Mouse (Mus musculus) spleen, adult 2 months (tissue): ENCODE measurements around the gene Mzf1. TPM values are rescaled to one million over a fixed set of nuclear protein-coding genes. Genes with fewer than 3 reads are reported as not detected.

Experiments used
- DNase-seq, 2 experiments: peaks; one replicate each; pipeline versions ENCODE4 v3.0.0 to v3.0.0-alpha.2; 2012 to 2021; ENCODE audit warnings: low spot score in 2 of 2, low read depth in 1 of 2
- H3K27ac ChIP-seq: fragments of 200-500 bp; 2 replicates; pipeline ENCODE4 v1.5.1; 2012; ENCODE audit warnings: low read length, inconsistent platforms; ENCODE audit not compliant: insufficient read depth
- H3K27me3 ChIP-seq: fragments of 200-500 bp; 2 replicates; pipeline ENCODE4 v1.6.1; 2012; ENCODE audit warnings: mild to moderate bottlenecking, moderate library complexity, low read length, inconsistent platforms; ENCODE audit not compliant: control insufficient read depth, insufficient read depth
- H3K36me3 ChIP-seq: fragments of 200-500 bp; 2 replicates; pipeline ENCODE4 v1.6.1; 2012; ENCODE audit warnings: mild to moderate bottlenecking, low read length, inconsistent platforms; ENCODE audit not compliant: control insufficient read depth, insufficient read depth
- H3K4me1 ChIP-seq: fragments of 200-500 bp; 2 replicates; pipeline ENCODE4 v1.6.1; 2011; ENCODE audit warnings: inconsistent platforms; ENCODE audit not compliant: control insufficient read depth, insufficient read depth, insufficient read length
- H3K4me3 ChIP-seq: fragments of 200-500 bp; 2 replicates; pipeline ENCODE4 v1.5.1; 2011; ENCODE audit warnings: mild to moderate bottlenecking, inconsistent platforms; ENCODE audit not compliant: insufficient read depth, insufficient read length; ENCODE audit errors: extremely low read depth
- CTCF ChIP-seq: fragments of 200-500 bp; IDR thresholded peaks from 2 replicates; pipeline ENCODE4 v1.5.1; 2011; ENCODE audit warnings: mild to moderate bottlenecking, inconsistent platforms; ENCODE audit not compliant: insufficient read depth, insufficient read length, insufficient replicate concordance; ENCODE audit errors: extremely low read depth
- POLR2A ChIP-seq: fragments of 200-500 bp; IDR thresholded peaks from 2 replicates; pipeline ENCODE4 v1.6.1; 2011; ENCODE audit warnings: low read depth, low read length, inconsistent platforms
- WGBS: fragments of 180-500 bp; shearing (Covaris S2); methylation state at CpG from one replicate; pipeline ENCODE4 v1.1.7; 2018; 5-methylcytosine and 5-hydroxymethylcytosine counted together
- polyA plus RNA-seq: library from polyadenylated mRNA; depleted of rRNA; stranded (reverse); fragments of >200 nt; gene quantifications from 2 replicates; pipeline ENCODE4 v1.2.3, GENCODE M21; 2012; rRNA removed

The Mzf1 gene
- polyA plus RNA-seq, 1 experiment = 0.76 TPM

GRCm38 (mm10) chr7:13003380-13003779, 51.2 kb downstream of the Mzf1 start:
- H3K27me3 ChIP-seq = no peaks in the 10 kb centered on the region
- H3K4me3 ChIP-seq = no peak overlapping the region
- no peak for DNase-seq
- no peak for TF ChIP-seq CTCF
- TF ChIP-seq POLR2A = no peak
- 89% methylated on average over 5 of the region's 5 CpGs for WGBS
- no peaks in the 10 kb centered on the region for H3K4me1 ChIP-seq
- H3K27ac ChIP-seq = no peak overlapping the region
- peaks cover 14% of the 10 kb centered on the region for H3K36me3 ChIP-seq

- DNase-seq = no peak
- H3K27me3 ChIP-seq = no peaks in the 10 kb centered on the region
- H3K36me3 ChIP-seq = peaks cover 5% of the 10 kb centered on the region
- no peaks in the 10 kb centered on the region for H3K4me1 ChIP-seq
- no peak for TF ChIP-seq POLR2A
- TF ChIP-seq CTCF = no peak
- H3K4me3 ChIP-seq = no peak overlapping the region
- no peak overlapping the region for H3K27ac ChIP-seq
- WGBS = 82% methylated on average over 1 of the region's 1 CpGs
These were observed 53.0 kb downstream of the Mzf1 start for GRCm38 (mm10) chr7:13001584-13001983.

GRCm38 (mm10) chr7:12998851-12999250, 55.7 kb downstream of the Mzf1 start, which contains the start of gene Trim28:
TSS of gene Trim28 (plus strand) at chr7:12999114.
- Histone ChIP-seq H3K27ac (no peak within 1 kb of the TSS), H3K4me1 (no peaks in the 10 kb centered on the region), H3K27me3 (no peaks in the 10 kb centered on the region), H3K4me3 (no peak within 1 kb of the TSS), H3K36me3 (no peaks in the 10 kb centered on the region)
- 82% methylated on average over 3 of the region's 3 CpGs for WGBS
- TF ChIP-seq POLR2A = no peak
- TF ChIP-seq CTCF = no peak
- no peak for DNase-seq

GRCm38 (mm10) chr7:12998053-12998452, 56.5 kb downstream of the Mzf1 start, which contains the start of gene Slc27a5:
TSS of gene Slc27a5 (minus strand) at chr7:12998192.
- DNase-seq = no peak
- Histone ChIP-seq H3K4me1 (no peaks in the 10 kb centered on the region), H3K27me3 (no peaks in the 10 kb centered on the region), H3K4me3 (no peak within 1 kb of the TSS), H3K36me3 (no peaks in the 10 kb centered on the region), H3K27ac (no peak within 1 kb of the TSS)
- WGBS = 83% methylated on average over 5 of the region's 5 CpGs
- TF ChIP-seq POLR2A = no peak
- TF ChIP-seq CTCF = no peak

GRCm38 (mm10) chr7:12997230-12997629, 57.3 kb downstream of the Mzf1 start:
- Histone ChIP-seq H3K27ac (no peak overlapping the region), H3K36me3 (no peaks in the 10 kb centered on the region), H3K4me3 (no peak overlapping the region), H3K27me3 (no peaks in the 10 kb centered on the region), H3K4me1 (no peaks in the 10 kb centered on the region)
- DNase-seq = no peak
- TF ChIP-seq POLR2A (no peak), CTCF (no peak)
- WGBS = 80% methylated on average over 5 of the region's 5 CpGs

- no peak for DNase-seq
- H3K4me3 ChIP-seq = no peak overlapping the region
- H3K27me3 ChIP-seq = no peaks in the 10 kb centered on the region
- TF ChIP-seq POLR2A (no peak), CTCF (no peak)
- H3K36me3 ChIP-seq = no peaks in the 10 kb centered on the region
- H3K27ac ChIP-seq = no peak overlapping the region
- no peaks in the 10 kb centered on the region for H3K4me1 ChIP-seq
These were observed 58.7 kb downstream of the Mzf1 start for GRCm38 (mm10) chr7:12995862-12996261.

GRCm38 (mm10) chr7:12993148-12993547, 61.4 kb downstream of the Mzf1 start:
- TF ChIP-seq POLR2A (no peak), CTCF (no peak)
- no peaks in the 10 kb centered on the region for H3K36me3 ChIP-seq
- DNase-seq = no peak
- no peak overlapping the region for H3K27ac ChIP-seq
- H3K27me3 ChIP-seq = no peaks in the 10 kb centered on the region
- no peaks in the 10 kb centered on the region for H3K4me1 ChIP-seq
- 90% methylated on average over 10 of the region's 10 CpGs for WGBS
- no peak overlapping the region for H3K4me3 ChIP-seq

Other genes starting within 250 kb of the Mzf1 start
- 0.81 and 0.92 TPM in 2 replicates for gene Zfp329, start 235.9 kb downstream of the Mzf1 start, polyA plus RNA-seq
- 9.5 and 12.4 TPM in 2 replicates for gene Zfp110, start 220.0 kb downstream of the Mzf1 start, polyA plus RNA-seq
- 0.65 and 0.85 TPM in 2 replicates for gene Zfp128, start 173.6 kb downstream of the Mzf1 start, polyA plus RNA-seq
- 6.8 and 7.1 TPM in 2 replicates for gene Zscan22, start 156.9 kb downstream of the Mzf1 start, polyA plus RNA-seq
- 2,106 and 2,648 TPM in 2 replicates for gene Rps5, start 132.5 kb downstream of the Mzf1 start, polyA plus RNA-seq
- 0.21 and 0.31 TPM in 2 replicates for gene Rnf225, start 127.3 kb downstream of the Mzf1 start, polyA plus RNA-seq
- gene Zfp324, start 88.9 kb downstream of the Mzf1 start, polyA plus RNA-seq = 3.7 and 4.7 TPM in 2 replicates
- 4.1 and 5.1 TPM in 2 replicates for gene Zfp446, start 76.9 kb downstream of the Mzf1 start, polyA plus RNA-seq
- gene Slc27a5, start 56.6 kb downstream of the Mzf1 start, polyA plus RNA-seq = 0.21 TPM in 2 replicates
- gene Trim28, start 55.6 kb downstream of the Mzf1 start, polyA plus RNA-seq = 272 TPM in 2 replicates
- gene Zbtb45, start 44.7 kb downstream of the Mzf1 start, polyA plus RNA-seq = 24.5 and 34.5 TPM in 2 replicates
- 40.2 and 41.1 TPM in 2 replicates for gene Chmp2a, start 20.0 kb downstream of the Mzf1 start, polyA plus RNA-seq
- 62.7 and 90.8 TPM in 2 replicates for gene Ube2m, start 16.5 kb downstream of the Mzf1 start, polyA plus RNA-seq
- gene Vmn1r85, start 40.4 kb upstream of the Mzf1 start, polyA plus RNA-seq = not detected in 2 replicates
- not detected in 2 replicates for gene Vmn1r86, start 65.2 kb upstream of the Mzf1 start, polyA plus RNA-seq
- not detected in 2 replicates for gene Vmn1r87, start 85.4 kb upstream of the Mzf1 start, polyA plus RNA-seq
- not detected in 2 replicates for gene Vmn1r88, start 104.8 kb upstream of the Mzf1 start, polyA plus RNA-seq
- not detected in 2 replicates for gene Vmn1r89, start 158.3 kb upstream of the Mzf1 start, polyA plus RNA-seq
- gene Lig1, start 222.5 kb upstream of the Mzf1 start, polyA plus RNA-seq = 9.3 and 11.8 TPM in 2 replicates
- 2.5 TPM in 2 replicates for gene Zswim9, start 224.0 kb upstream of the Mzf1 start, polyA plus RNA-seq